Mouse (Mus musculus): ENCODE measurements around the gene Sphkap. TPM values are rescaled to one million over a fixed set of nuclear protein-coding genes. Genes with fewer than 3 reads are reported as not detected.

The Sphkap gene
- polyA plus RNA-seq, 2 experiments = 1.6 to 2.0 TPM

- DNase-seq (ENCODE audit: low spot score) (no peak), ATAC-seq (ENCODE audit: low FRiP score, low read depth) (no peak)
- no peaks in the 10 kb centered on the region for H3K4me1 ChIP-seq (ENCODE audit: control insufficient read depth, insufficient read depth, low read length)
- H3K36me3 ChIP-seq (ENCODE audit: control insufficient read depth, insufficient read depth, low read length) = no peaks in the 10 kb centered on the region
- no peak overlapping the region for H3K9ac ChIP-seq (ENCODE audit: low read depth, low read length, severe bottlenecking)
- no peak for TF ChIP-seq POLR2A (IDR thresholded peaks at IDR 0.05; ENCODE audit: borderline replicate concordance, extremely low read depth, insufficient read depth, insufficient read length)
- WGBS = 77% methylated on average over 6 of the region's 6 CpGs
- H3K27me3 ChIP-seq (ENCODE audit: control insufficient read depth, insufficient read depth, low read length) = no peaks in the 10 kb centered on the region
- no peak overlapping the region for H3K4me2 ChIP-seq (replicated peaks; ENCODE audit: low read depth, low read length, severe bottlenecking)
- no peak overlapping the region for H3K4me3 ChIP-seq (replicated peaks; ENCODE audit: low read length)
- no peaks in the 10 kb centered on the region for H3K9me3 ChIP-seq (ENCODE audit: control insufficient read depth, low read length)
- no peak overlapping the region for H3K27ac ChIP-seq (replicated peaks; ENCODE audit: low read depth, low read length)
Measured at GRCm38 (mm10) chr1:83311607-83312295, 96.2 kb downstream of the Sphkap start.

DNA sequence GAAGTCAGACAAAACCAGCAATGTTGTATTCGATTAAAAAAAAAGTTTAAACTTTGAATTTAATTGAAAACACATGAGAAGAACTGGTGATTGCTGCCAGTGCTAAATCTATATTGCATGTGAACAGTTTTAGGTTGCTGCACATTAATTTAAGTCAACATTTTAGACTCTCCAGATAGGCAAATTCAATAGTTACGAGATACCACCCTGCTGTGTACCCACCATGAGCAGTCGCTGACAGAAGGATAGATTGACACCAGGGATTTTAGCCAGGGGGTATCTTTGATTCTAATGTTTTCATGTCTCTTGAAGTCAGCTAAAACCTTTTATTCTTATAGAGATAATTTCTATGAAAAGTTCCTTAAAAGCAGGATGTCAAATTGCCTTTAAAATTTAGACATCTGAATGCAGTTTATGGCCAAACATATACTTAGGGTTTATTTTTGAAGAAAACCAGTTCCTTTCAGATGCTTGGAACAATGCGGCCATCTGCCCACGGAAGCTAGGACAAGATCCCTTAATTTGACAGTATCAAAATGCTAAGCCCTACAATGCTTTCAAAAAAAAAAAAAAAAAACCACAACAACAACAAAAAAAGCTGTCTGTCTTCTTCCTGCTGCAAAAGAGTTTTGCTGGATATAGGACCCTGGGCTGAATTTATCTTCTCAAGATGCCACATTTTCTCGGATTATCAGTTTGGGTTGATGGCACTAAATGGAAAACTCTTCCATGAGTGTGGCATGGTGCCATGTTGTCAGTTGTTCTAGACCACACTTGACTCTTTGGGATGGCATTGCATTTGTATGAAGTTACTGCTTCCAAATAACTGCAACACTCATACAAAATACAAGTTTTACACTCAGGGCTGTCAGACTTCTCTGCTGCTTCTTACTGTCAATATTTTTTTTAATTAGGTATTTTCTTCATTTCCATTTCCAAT is 110.6 kb downstream of the Sphkap start:
- Histone ChIP-seq H3K4me3 (replicated peaks; ENCODE audit: low read length) (no peak overlapping the region), H3K9ac (ENCODE audit: low read depth, low read length, severe bottlenecking) (no peak overlapping the region), H3K36me3 (ENCODE audit: control insufficient read depth, insufficient read depth, low read length) (no peaks in the 10 kb centered on the region), H3K4me2 (replicated peaks; ENCODE audit: low read depth, low read length, severe bottlenecking) (no peak overlapping the region), H3K9me3 (ENCODE audit: control insufficient read depth, low read length) (no peaks in the 10 kb centered on the region), H3K27me3 (ENCODE audit: control insufficient read depth, insufficient read depth, low read length) (no peaks in the 10 kb centered on the region), H3K4me1 (ENCODE audit: control insufficient read depth, insufficient read depth, low read length) (no peaks in the 10 kb centered on the region), H3K27ac (replicated peaks; ENCODE audit: low read depth, low read length) (no peak overlapping the region)
- TF ChIP-seq POLR2A (IDR thresholded peaks at IDR 0.05; ENCODE audit: borderline replicate concordance, extremely low read depth, insufficient read depth, insufficient read length) = no peak
- ATAC-seq (ENCODE audit: low FRiP score, low read depth) (no peak), DNase-seq (ENCODE audit: low spot score) (no peak)
- WGBS = 59% methylated on average over 6 of the region's 6 CpGs

- WGBS = 79% methylated on average over 7 of the region's 7 CpGs
- H3K27ac ChIP-seq (replicated peaks; ENCODE audit: low read depth, low read length) = no peak overlapping the region
- no peak for TF ChIP-seq POLR2A (IDR thresholded peaks at IDR 0.05; ENCODE audit: borderline replicate concordance, extremely low read depth, insufficient read depth, insufficient read length)
- H3K27me3 ChIP-seq (ENCODE audit: control insufficient read depth, insufficient read depth, low read length) = no peaks in the 10 kb centered on the region
- H3K9me3 ChIP-seq (ENCODE audit: control insufficient read depth, low read length) = no peaks in the 10 kb centered on the region
- H3K4me3 ChIP-seq (replicated peaks; ENCODE audit: low read length) = no peak overlapping the region
- ATAC-seq (ENCODE audit: low FRiP score, low read depth) = no peak
- no peak overlapping the region for H3K9ac ChIP-seq (ENCODE audit: low read depth, low read length, severe bottlenecking)
- H3K4me2 ChIP-seq (replicated peaks; ENCODE audit: low read depth, low read length, severe bottlenecking) = no peak overlapping the region
- H3K36me3 ChIP-seq (ENCODE audit: control insufficient read depth, insufficient read depth, low read length) = no peaks in the 10 kb centered on the region
- no peak for DNase-seq (ENCODE audit: low spot score)
- H3K4me1 ChIP-seq (ENCODE audit: control insufficient read depth, insufficient read depth, low read length) = no peaks in the 10 kb centered on the region
Measured at GRCm38 (mm10) chr1:83285866-83286265, 122.1 kb downstream of the Sphkap start.

DNA sequence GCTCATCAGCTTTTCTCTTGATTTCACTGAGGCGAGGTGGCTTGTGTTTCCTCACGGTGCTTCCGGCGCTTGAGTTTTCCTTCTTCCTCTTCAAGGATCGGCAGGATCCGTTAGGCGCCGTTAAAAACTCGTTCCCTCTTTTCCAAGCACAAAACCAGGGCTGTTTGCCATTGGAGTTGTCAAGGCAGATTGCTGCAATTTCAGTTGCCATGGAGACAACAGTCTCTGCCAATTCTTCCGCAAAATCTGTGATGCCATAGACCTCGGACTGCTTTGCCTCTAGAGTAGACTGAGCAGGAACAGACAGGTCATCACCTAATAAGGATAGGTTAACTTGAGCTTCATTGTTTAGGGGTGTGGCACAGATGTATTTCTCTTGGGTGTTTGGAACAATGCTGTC is 131.0 kb downstream of the Sphkap start:
- no peak for TF ChIP-seq POLR2A (IDR thresholded peaks at IDR 0.05; ENCODE audit: borderline replicate concordance, extremely low read depth, insufficient read depth, insufficient read length)
- Histone ChIP-seq H3K36me3 (ENCODE audit: control insufficient read depth, insufficient read depth, low read length) (no peaks in the 10 kb centered on the region), H3K4me3 (replicated peaks; ENCODE audit: low read length) (no peak overlapping the region), H3K4me1 (ENCODE audit: control insufficient read depth, insufficient read depth, low read length) (no peaks in the 10 kb centered on the region), H3K4me2 (replicated peaks; ENCODE audit: low read depth, low read length, severe bottlenecking) (no peak overlapping the region), H3K27me3 (ENCODE audit: control insufficient read depth, insufficient read depth, low read length) (no peaks in the 10 kb centered on the region), H3K9ac (ENCODE audit: low read depth, low read length, severe bottlenecking) (no peak overlapping the region), H3K27ac (replicated peaks; ENCODE audit: low read depth, low read length) (no peak overlapping the region), H3K9me3 (ENCODE audit: control insufficient read depth, low read length) (no peaks in the 10 kb centered on the region)
- DNase-seq (ENCODE audit: low spot score) (no peak), ATAC-seq (ENCODE audit: low FRiP score, low read depth) (no peak)
- 87% methylated on average over 11 of the region's 11 CpGs for WGBS

DNA sequence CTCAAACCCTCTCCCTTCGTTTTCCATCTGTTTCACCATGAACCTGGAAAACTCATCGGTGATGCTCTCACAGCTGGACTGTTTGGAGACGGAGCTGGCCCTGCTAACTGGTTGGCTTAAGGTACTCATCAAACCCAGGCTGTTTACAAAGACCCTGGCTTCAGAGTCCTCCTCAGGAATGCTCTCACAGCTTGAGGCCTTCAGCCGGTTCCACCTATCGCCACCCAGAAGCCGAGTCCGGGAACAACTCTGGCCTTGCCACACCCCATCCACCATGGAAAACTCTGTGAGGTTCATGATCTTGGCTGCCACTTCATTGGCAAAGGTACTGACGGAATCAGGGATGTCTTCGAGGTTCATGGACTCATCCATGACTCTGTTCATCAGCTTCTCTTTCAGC is 131.4 kb downstream of the Sphkap start:
- WGBS = 89% methylated on average over 9 of the region's 9 CpGs
- Histone ChIP-seq H3K4me1 (ENCODE audit: control insufficient read depth, insufficient read depth, low read length) (no peaks in the 10 kb centered on the region), H3K27ac (replicated peaks; ENCODE audit: low read depth, low read length) (no peak overlapping the region), H3K9me3 (ENCODE audit: control insufficient read depth, low read length) (no peaks in the 10 kb centered on the region), H3K4me3 (replicated peaks; ENCODE audit: low read length) (no peak overlapping the region), H3K4me2 (replicated peaks; ENCODE audit: low read depth, low read length, severe bottlenecking) (no peak overlapping the region), H3K27me3 (ENCODE audit: control insufficient read depth, insufficient read depth, low read length) (no peaks in the 10 kb centered on the region), H3K36me3 (ENCODE audit: control insufficient read depth, insufficient read depth, low read length) (no peaks in the 10 kb centered on the region), H3K9ac (ENCODE audit: low read depth, low read length, severe bottlenecking) (no peak overlapping the region)
- no peak for ATAC-seq (ENCODE audit: low FRiP score, low read depth)
- TF ChIP-seq POLR2A (IDR thresholded peaks at IDR 0.05; ENCODE audit: borderline replicate concordance, extremely low read depth, insufficient read depth, insufficient read length) = no peak
- no peak for DNase-seq (ENCODE audit: low spot score)
